Mouse (Mus musculus) stomach, adult 2 months (tissue): ENCODE results near the gene Rack1. TPM values are rescaled to one million over a fixed set of nuclear protein-coding genes. Genes with fewer than 3 reads are reported as not detected.

Experiments
- polyA plus RNA-seq: library from polyadenylated mRNA; depleted of rRNA; stranded (reverse); fragments of >200 nt; gene quantifications from 2 replicates; pipeline ENCODE4 v1.2.3, GENCODE M21; 2012; rRNA removed

Rack1 gene
- 836 and 1,247 TPM in 2 replicates for polyA plus RNA-seq

DNA sequence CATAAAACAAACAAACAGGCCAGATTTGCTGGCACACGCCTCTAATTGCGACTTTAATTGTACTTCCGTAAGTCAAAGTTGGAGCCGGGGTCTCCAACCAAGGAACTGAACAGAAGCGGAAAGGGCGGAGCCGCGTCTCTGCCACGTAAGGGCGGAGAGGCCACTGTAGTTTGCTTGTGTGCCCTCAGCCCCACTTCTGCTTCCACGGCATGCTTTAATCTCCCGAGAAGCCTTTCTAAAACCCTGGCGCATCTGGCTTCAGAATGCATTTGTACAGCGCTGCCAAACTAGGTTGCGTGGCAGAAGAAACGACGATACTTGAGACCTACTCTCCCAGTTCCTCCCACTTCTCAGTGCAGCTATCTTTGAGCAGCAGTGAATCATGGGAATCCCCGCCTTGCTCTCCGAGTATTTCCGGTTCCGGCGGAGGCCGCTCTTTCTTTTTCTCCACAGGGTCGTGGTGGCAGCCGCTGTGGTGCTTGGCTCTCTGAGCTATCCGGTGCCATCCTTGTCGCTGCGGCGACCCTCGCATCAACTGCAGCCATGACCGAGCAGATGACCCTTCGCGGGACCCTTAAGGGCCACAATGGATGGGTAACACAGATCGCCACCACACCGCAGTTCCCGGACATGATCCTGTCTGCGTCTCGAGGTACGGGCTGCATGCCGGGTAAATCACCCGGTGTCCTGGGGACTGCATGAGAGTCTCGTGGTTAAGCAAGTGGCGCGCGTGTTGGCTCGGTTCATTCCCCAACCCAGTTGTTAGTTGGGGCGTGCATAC, at the start of gene Rack1:
TSS of gene Rack1 (plus strand) at position 412 of the 781 bp plus-strand sequence.

DNA sequence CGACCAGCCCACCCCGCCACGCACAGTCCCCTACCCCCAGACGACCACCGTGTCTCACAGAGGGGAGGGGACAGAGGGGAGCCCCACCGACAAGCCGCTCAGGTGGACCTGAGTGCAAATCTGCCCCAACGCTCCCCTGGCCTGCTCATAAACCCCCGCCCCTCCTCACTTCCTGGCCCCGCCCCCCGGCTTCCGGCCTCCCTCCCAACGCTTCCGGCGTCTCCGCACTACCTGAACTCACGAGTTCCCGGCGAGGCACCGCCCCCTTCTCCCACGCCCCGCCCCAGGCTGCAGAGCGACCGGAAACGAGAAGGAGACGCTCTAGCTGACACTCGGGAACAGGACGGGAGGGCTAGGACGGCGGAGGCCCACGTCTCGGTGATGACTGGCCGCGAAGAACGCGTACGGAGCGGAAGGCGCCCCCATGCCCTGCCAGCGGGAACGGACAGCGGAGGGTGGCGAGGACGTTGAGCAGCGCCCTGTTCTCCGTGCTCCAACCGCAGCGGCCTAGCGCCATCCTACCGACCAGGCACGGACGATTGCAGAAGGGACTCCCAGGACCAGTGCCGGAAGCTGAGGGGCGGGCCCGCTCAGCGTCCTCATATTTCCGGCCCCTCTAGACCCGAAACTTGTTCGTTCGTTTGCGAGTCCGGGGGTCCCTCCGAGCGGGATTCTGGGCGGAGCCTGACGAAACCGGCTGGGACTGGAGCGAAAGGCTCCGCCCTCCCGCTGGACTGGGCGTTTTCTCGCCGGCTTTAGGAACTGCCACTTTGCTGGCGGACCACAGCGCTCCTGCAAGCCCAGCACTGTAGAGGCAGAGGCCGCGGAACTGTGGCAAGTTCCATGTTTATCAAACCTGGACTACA, 16.9 kb downstream of the Rack1 start, which contains the start of gene Trim41:
TSS of gene Trim41 (minus strand) at position 554 of the 866 bp plus-strand sequence.

DNA sequence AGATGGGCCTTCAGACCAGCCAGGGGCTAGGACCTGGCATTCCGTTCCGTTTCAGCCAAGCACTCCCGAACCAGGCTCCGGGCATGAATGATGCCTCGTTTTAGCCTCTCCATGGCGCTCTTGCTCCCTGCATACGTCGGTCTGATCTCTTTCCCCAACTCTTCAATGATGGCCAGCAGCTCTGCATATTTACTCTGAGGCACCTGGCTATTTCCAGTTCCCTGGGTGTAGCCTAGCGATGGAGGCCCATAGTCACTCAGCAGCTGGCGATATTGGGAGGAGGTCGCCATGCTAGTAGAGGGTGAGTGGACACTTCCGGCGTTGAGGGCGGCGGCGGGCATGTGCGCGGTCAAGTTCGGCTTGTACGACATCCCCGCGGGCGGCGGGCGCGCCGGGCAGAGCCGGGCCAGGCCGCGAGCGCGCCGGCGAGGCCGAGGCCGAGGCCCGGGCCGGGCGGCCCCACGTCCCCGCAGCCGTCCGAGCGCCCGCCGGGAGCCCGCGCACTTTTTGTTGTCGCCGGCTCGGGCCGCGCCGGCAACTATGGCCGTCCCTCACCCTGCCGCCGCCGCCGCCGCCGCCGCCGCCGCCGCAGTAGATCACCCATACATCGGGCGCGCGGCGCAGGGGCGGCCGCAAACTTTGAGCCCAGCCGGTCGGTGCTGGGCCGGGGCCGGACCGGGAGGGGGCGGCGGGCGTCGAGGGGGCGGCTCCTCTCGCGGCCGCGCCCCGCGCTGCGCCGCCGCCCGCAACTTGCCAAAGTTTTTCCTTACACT, 26.0 kb downstream of the Rack1 start, which contains the start of the genes Trim7 and Gm12184:
TSS of gene Trim7 (plus strand) at position 162 of the 773 bp plus-strand sequence.
TSS of gene Gm12184 (minus strand) at position 677 of the 773 bp plus-strand sequence.

Other genes with a start within 250 kb of the Rack1 start
- gene Trim41, start 17.0 kb downstream of the Rack1 start, polyA plus RNA-seq, result 14.3 and 15.4 TPM in 2 replicates
- gene Trim7, start 25.8 kb downstream of the Rack1 start, polyA plus RNA-seq, result 5.8 and 7.1 TPM in 2 replicates
- gene Gm12184, start 26.3 kb downstream of the Rack1 start, polyA plus RNA-seq, result 0.47 and 2.5 TPM in 2 replicates
- 0.69 and 1.2 TPM in 2 replicates for gene Irgm1, start 71.4 kb downstream of the Rack1 start, polyA plus RNA-seq
- gene Gm5431, start 101.9 kb downstream of the Rack1 start, polyA plus RNA-seq, result not detected in 2 replicates
- 0.68 TPM in 2 replicates for gene Psme2b, start 145.9 kb downstream of the Rack1 start, polyA plus RNA-seq
- gene Olfr56, start 178.6 kb downstream of the Rack1 start, polyA plus RNA-seq, result 0.08 TPM in 1 of 2 replicates, not detected in the other
- 0.15 and 0.23 TPM in 2 replicates for gene 9930111J21Rik1, start 179.1 kb downstream of the Rack1 start, polyA plus RNA-seq
- not detected in 2 replicates for gene Gm12185, start 191.9 kb downstream of the Rack1 start, polyA plus RNA-seq
- gene Tgtp1, start 193.8 kb downstream of the Rack1 start, polyA plus RNA-seq, result 0.02 and 0.05 TPM in 2 replicates